Mouse (Mus musculus): Measurements from ENCODE around the gene Mtmr4. TPM values are rescaled to one million over a fixed set of nuclear protein-coding genes. Genes with fewer than 3 reads are reported as not detected.

The Mtmr4 gene
- polyA plus RNA-seq, 1 experiment from 2014 or later: 39.4 TPM

Other genes with a start within 250 kb of the Mtmr4 start
- 2.9 and 3.0 TPM in 2 replicates for gene Ppm1e, start 233.1 kb upstream of the Mtmr4 start, polyA plus RNA-seq (2015; fragmentation: Nextera tagmentation; extraction: Ambion mirVana)
- gene Rad51c, start 187.2 kb upstream of the Mtmr4 start, polyA plus RNA-seq (2015; fragmentation: Nextera tagmentation; extraction: Ambion mirVana): 8.3 and 9.1 TPM in 2 replicates
- gene Tex14, start 187.1 kb upstream of the Mtmr4 start, polyA plus RNA-seq (2015; fragmentation: Nextera tagmentation; extraction: Ambion mirVana): 0.60 and 0.65 TPM in 2 replicates
- not detected in 2 replicates for gene Gm11492, start 25.5 kb upstream of the Mtmr4 start, polyA plus RNA-seq (2015; fragmentation: Nextera tagmentation; extraction: Ambion mirVana)
- 54.7 and 60.8 TPM in 2 replicates for gene Sept4, start 23.3 kb upstream of the Mtmr4 start, polyA plus RNA-seq (2015; fragmentation: Nextera tagmentation; extraction: Ambion mirVana)
- gene Hsf5, start 25.0 kb downstream of the Mtmr4 start, polyA plus RNA-seq (2015; fragmentation: Nextera tagmentation; extraction: Ambion mirVana): 0.26 TPM in 2 replicates
- gene Rnf43, start 70.6 kb downstream of the Mtmr4 start, polyA plus RNA-seq (2015; fragmentation: Nextera tagmentation; extraction: Ambion mirVana): 6.7 and 6.8 TPM in 2 replicates
- 164 and 168 TPM in 2 replicates for gene Supt4a, start 145.4 kb downstream of the Mtmr4 start, polyA plus RNA-seq (2015; fragmentation: Nextera tagmentation; extraction: Ambion mirVana)
- 4.4 and 5.1 TPM in 2 replicates for gene Tspoap1, start 168.4 kb downstream of the Mtmr4 start, polyA plus RNA-seq (2015; fragmentation: Nextera tagmentation; extraction: Ambion mirVana)
- gene Mpo, start 201.4 kb downstream of the Mtmr4 start, polyA plus RNA-seq (2015; fragmentation: Nextera tagmentation; extraction: Ambion mirVana): 4.2 and 5.7 TPM in 2 replicates
- gene Lpo, start 236.1 kb downstream of the Mtmr4 start, polyA plus RNA-seq (2015; fragmentation: Nextera tagmentation; extraction: Ambion mirVana): 0.44 TPM in 1 of 2 replicates, not detected in the other

Measured in kidney, embryonic 15.5 days (tissue).